Mouse (Mus musculus): ENCODE data around the gene Mylip. TPM values are rescaled to one million over a fixed set of nuclear protein-coding genes. Genes with fewer than 3 reads are reported as not detected.

Mylip gene
- polyA plus RNA-seq, 1 experiment, result not detected

DNA sequence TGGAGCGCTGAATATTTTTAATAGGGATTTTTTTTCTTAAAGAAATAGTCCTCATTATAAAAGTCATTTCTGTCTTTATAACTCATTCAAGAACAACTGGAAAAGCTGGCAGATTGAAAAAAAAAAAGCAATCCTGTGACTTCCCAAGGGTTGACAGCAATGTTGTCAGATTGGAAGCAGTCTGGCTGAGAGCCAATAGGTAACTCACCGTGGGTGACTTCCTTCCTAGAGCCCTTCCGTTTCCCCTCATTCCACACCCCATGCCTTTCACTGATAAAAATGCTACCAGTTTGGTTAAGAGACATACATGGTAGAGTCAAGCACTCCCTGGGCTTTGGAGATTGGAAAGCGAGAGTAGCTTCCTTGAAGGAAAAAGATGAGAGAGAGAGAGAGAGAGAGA lies 21.4 kb downstream of the Mylip start:
- no peak for TF ChIP-seq POLR2A (IDR thresholded peaks at IDR 0.05; ENCODE audit: insufficient read depth, low read depth, low read length)
- TF ChIP-seq CTCF (IDR thresholded peaks at IDR 0.05; ENCODE audit: insufficient read depth, low read depth, low read length), result no peak
- WGBS, result 81% methylated on average over 4 of the region's 4 CpGs
- Histone ChIP-seq H3K27ac (ENCODE audit: insufficient read depth, low read depth, low read length) (no peak overlapping the region), H3K4me1 (ENCODE audit: control insufficient read depth, insufficient read depth, low read length) (no peaks in the 10 kb centered on the region), H3K4me3 (ENCODE audit: insufficient read depth, low read depth, low read length) (no peak overlapping the region)

DNA sequence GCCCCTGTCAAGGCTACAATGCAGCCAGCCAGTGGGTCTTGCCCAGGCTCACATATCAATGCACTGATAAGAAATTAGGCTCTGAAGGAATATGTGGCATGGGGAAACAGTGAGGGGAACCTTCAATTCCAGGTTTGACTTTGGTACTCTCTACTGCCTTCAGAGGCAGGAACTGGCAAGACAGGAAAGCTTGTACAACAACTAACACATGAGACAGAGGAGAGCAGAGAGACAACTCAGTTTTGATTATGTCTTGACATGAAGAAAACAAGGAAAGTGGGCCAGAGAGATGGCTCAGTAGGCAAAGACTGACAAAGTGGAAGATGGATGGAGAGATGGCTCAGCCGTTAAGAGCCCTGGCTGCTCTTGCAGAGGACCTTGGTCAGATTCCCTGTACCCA lies 23.5 kb downstream of the Mylip start:
- WGBS, result 100% methylated on average over 1 of the region's 1 CpGs
- no peak for TF ChIP-seq POLR2A (IDR thresholded peaks at IDR 0.05; ENCODE audit: insufficient read depth, low read depth, low read length)
- TF ChIP-seq CTCF (IDR thresholded peaks at IDR 0.05; ENCODE audit: insufficient read depth, low read depth, low read length), result no peak
- peaks cover 2% of the 10 kb centered on the region; the same call in 1 of the 2 replicates for H3K4me1 ChIP-seq (ENCODE audit: control insufficient read depth, insufficient read depth, low read length)
- H3K27ac ChIP-seq (ENCODE audit: insufficient read depth, low read depth, low read length), result no peak overlapping the region
- no peak overlapping the region for H3K4me3 ChIP-seq (ENCODE audit: insufficient read depth, low read depth, low read length)

DNA sequence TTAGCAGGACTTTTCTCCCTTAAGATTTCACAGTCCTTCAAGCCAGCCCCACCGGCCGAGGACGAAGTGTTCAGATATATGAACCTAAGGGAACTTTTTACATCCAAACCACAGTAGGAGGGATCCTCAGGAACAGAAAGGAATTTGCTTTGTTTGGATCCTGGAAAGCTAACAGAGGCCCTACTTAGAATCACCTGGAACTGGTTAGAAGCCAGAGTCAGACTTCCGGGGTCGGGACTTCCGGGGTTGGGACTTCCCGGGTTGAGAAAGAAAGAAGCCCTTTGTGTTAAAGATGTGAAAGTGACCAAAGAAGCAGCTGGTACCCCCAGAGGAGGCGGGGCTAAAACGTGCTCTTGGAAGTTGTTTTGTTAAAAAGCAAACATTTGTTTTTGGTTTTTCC lies 24.5 kb downstream of the Mylip start:
- Histone ChIP-seq H3K27ac (ENCODE audit: insufficient read depth, low read depth, low read length) (no peak overlapping the region), H3K4me1 (ENCODE audit: control insufficient read depth, insufficient read depth, low read length) (peaks cover 2% of the 10 kb centered on the region; the same call in 1 of the 2 replicates), H3K4me3 (ENCODE audit: insufficient read depth, low read depth, low read length) (no peak overlapping the region)
- WGBS, result 68% methylated on average over 9 of the region's 9 CpGs
- TF ChIP-seq CTCF (IDR thresholded peaks at IDR 0.05; ENCODE audit: insufficient read depth, low read depth, low read length), result no peak
- TF ChIP-seq POLR2A (IDR thresholded peaks at IDR 0.05; ENCODE audit: insufficient read depth, low read depth, low read length), result no peak

DNA sequence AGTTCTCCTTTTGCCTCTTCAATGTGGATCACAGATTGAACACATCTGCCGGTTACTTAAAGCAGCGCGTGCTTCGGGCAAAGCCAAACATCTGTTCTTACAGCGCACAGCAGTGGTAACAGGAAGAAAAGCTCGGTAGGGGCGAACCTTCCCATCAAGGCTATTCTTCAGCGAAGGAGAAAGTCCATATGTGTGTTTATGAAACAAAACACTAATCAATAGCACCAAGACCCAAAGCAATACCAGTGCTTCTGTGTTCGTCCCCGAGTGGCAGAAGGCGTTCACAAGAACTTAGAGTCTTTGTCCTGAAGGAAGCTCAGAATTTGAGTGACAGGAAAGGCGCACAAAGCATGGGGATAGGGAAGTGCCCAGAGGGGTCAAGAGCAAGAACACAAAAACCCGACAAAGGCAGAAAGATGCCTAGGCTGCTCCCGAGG lies 27.1 kb downstream of the Mylip start:
- 22% methylated on average over 14 of the region's 14 CpGs for WGBS
- TF ChIP-seq CTCF (IDR thresholded peaks at IDR 0.05; ENCODE audit: insufficient read depth, low read depth, low read length) (no peak), POLR2A (IDR thresholded peaks at IDR 0.05; ENCODE audit: insufficient read depth, low read depth, low read length) (no peak)
- Histone ChIP-seq H3K4me3 (ENCODE audit: insufficient read depth, low read depth, low read length) (no peak overlapping the region), H3K4me1 (ENCODE audit: control insufficient read depth, insufficient read depth, low read length) (peaks cover 2% of the 10 kb centered on the region; the same call in 1 of the 2 replicates), H3K27ac (ENCODE audit: insufficient read depth, low read depth, low read length) (no peak overlapping the region)

DNA sequence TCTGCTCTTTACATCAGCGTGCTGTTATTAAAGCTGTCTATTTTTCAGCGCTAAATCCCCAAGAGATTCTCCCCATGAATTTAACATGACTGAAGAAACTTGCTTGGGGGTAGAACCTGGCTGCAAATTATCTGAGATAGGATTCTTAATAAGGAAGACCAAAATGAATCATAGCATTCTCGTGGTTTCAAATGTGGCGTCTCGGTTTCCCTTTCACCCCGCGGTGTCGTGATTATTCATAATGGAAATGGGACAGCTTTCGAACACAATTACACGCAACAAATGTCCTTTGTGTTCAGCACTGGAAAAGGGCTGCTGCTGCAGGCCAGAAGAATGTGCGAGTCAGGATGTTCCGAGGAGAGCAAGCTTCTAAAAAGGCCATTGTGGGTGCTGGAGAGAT lies 29.4 kb downstream of the Mylip start:
- peaks cover 5% of the 10 kb centered on the region; the same call in 1 of the 2 replicates for H3K4me1 ChIP-seq (ENCODE audit: control insufficient read depth, insufficient read depth, low read length)
- no peak overlapping the region for H3K4me3 ChIP-seq (ENCODE audit: insufficient read depth, low read depth, low read length)
- WGBS, result 72% methylated on average over 12 of the region's 12 CpGs
- no peak for TF ChIP-seq CTCF (IDR thresholded peaks at IDR 0.05; ENCODE audit: insufficient read depth, low read depth, low read length)
- TF ChIP-seq POLR2A (IDR thresholded peaks at IDR 0.05; ENCODE audit: insufficient read depth, low read depth, low read length), result no peak
- H3K27ac ChIP-seq (ENCODE audit: insufficient read depth, low read depth, low read length), result no peak overlapping the region

DNA sequence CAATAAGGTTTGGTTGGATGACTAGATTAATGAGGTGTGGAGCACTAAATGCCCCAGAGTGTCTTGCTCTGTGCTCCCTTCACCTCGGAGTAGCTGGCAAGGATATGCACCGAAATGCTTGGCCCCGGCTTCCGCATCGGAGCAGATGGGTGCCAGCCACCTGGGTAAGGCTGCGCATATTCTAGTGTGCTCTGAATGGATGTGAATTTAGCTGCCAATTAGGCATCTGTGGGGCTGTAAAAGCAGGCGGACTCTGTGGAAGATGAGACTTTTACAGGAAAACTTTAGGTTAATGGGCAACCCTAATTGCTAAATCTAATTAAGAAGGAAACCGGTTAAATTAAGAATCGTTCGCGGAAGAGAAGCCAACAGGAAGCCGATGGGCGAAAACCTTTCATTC lies 32.7 kb downstream of the Mylip start:
- Histone ChIP-seq H3K27ac (ENCODE audit: insufficient read depth, low read depth, low read length) (no peak overlapping the region), H3K4me1 (ENCODE audit: control insufficient read depth, insufficient read depth, low read length) (0 out of 2 replicates have a peak, but pooled peaks cover 2% of the 10 kb centered on the region), H3K4me3 (ENCODE audit: insufficient read depth, low read depth, low read length) (no peak overlapping the region)
- 47% methylated on average over 13 of the region's 13 CpGs for WGBS
- TF ChIP-seq POLR2A (IDR thresholded peaks at IDR 0.05; ENCODE audit: insufficient read depth, low read depth, low read length), result no peak
- no peak for TF ChIP-seq CTCF (IDR thresholded peaks at IDR 0.05; ENCODE audit: insufficient read depth, low read depth, low read length)

DNA sequence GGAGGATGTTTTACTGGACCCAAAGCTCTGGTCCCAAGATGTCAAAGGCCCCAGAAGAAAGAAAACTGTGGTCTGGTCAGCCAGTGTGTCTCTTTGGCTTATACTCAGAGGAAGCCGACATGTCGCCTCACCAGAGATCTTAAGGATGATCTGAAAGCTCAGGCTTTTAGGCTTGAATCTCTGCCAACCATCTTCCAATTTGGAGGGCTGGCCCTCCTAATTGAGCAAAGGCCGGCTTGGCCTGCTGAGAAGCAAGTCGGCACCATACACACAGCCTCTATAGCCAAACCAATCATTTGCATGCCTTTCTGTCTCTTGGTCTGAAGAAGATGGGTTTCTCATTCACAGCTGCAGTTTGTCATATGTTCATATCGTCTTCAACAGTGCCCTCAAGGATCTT lies 33.2 kb downstream of the Mylip start:
- H3K27ac ChIP-seq (ENCODE audit: insufficient read depth, low read depth, low read length), result no peak overlapping the region
- 0 out of 2 replicates have a peak, but pooled peaks cover 2% of the 10 kb centered on the region for H3K4me1 ChIP-seq (ENCODE audit: control insufficient read depth, insufficient read depth, low read length)
- no peak for TF ChIP-seq POLR2A (IDR thresholded peaks at IDR 0.05; ENCODE audit: insufficient read depth, low read depth, low read length)
- TF ChIP-seq CTCF (IDR thresholded peaks at IDR 0.05; ENCODE audit: insufficient read depth, low read depth, low read length), result no peak
- WGBS, result 61% methylated on average over 5 of the region's 5 CpGs
- no peak overlapping the region for H3K4me3 ChIP-seq (ENCODE audit: insufficient read depth, low read depth, low read length)

DNA sequence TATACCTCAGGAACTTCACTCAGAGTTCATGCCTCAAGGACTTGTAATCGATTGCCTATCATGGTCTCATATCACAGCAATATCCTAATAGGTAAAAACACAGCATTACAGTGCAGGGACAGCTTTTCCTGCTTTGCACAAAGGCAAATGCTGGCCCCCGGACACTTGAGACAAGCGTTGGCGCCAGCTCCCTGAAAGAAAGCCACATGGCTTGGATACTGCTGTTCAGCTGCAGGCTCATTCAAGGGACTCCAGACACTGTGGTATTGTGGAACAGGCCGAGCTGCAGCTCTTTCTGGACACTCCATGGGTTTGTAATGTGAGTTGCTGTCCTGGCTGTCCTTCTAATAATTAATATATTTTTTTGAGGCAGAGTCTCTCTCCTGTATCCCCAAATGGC lies 34.4 kb downstream of the Mylip start:
- TF ChIP-seq CTCF (IDR thresholded peaks at IDR 0.05; ENCODE audit: insufficient read depth, low read depth, low read length), result no peak
- no peak for TF ChIP-seq POLR2A (IDR thresholded peaks at IDR 0.05; ENCODE audit: insufficient read depth, low read depth, low read length)
- 0 out of 2 replicates have a peak, but pooled peaks cover 2% of the 10 kb centered on the region for H3K4me1 ChIP-seq (ENCODE audit: control insufficient read depth, insufficient read depth, low read length)
- 77% methylated on average over 5 of the region's 5 CpGs for WGBS
- H3K4me3 ChIP-seq (ENCODE audit: insufficient read depth, low read depth, low read length), result no peak overlapping the region
- H3K27ac ChIP-seq (ENCODE audit: insufficient read depth, low read depth, low read length), result no peak overlapping the region

DNA sequence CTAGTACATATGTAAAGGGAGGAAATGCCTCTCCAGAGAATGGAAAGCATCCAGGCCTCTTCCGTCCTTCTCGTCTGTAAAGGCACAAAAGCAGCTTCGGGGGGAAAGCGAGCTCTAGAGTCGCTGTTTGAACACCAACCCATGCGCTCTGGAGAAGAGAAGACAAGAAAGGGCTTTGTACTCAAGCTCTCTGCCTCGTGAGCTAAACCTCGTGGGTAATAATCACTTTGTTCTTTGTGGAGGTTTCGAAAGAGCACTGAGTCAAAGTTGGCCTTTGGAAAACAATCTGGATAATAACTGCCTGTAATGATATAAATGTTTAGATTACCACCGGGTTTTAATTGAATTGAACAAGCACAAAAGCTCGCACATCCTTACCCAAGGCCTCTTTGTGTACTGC lies 39.7 kb downstream of the Mylip start:
- 23% methylated on average over 11 of the region's 11 CpGs for WGBS
- H3K4me1 ChIP-seq (ENCODE audit: control insufficient read depth, insufficient read depth, low read length), result peaks cover 5% of the 10 kb centered on the region; the same call in 1 of the 2 replicates
- H3K27ac ChIP-seq (ENCODE audit: insufficient read depth, low read depth, low read length), result no peak overlapping the region
- H3K4me3 ChIP-seq (ENCODE audit: insufficient read depth, low read depth, low read length), result no peak overlapping the region
- TF ChIP-seq POLR2A (IDR thresholded peaks at IDR 0.05; ENCODE audit: insufficient read depth, low read depth, low read length), result no peak
- no peak for TF ChIP-seq CTCF (IDR thresholded peaks at IDR 0.05; ENCODE audit: insufficient read depth, low read depth, low read length)

DNA sequence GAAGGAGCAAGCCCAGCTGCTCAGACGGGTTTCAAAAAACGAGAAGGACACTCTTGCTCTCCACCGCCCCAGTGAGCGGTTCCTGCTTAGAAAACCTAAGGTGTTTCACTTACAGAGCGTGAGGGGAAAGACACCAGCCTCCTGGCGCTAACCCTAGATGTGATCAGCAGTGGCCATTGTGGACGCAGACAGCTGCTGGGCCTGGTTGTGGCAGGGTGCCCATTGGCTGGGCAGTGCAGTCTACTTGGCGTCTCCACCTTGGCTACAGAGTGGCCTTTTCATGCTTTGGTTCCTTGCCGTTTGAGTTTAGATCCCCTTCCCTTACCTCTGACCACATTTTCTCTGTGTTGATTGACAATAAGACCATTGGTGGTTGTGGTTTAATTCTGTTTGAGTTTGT lies 47.6 kb downstream of the Mylip start:
- H3K27ac ChIP-seq (ENCODE audit: insufficient read depth, low read depth, low read length), result no peak overlapping the region
- H3K4me3 ChIP-seq (ENCODE audit: insufficient read depth, low read depth, low read length), result no peak overlapping the region
- WGBS, result 79% methylated on average over 9 of the region's 9 CpGs
- TF ChIP-seq POLR2A (IDR thresholded peaks at IDR 0.05; ENCODE audit: insufficient read depth, low read depth, low read length), result no peak
- TF ChIP-seq CTCF (IDR thresholded peaks at IDR 0.05; ENCODE audit: insufficient read depth, low read depth, low read length), result no peak
- H3K4me1 ChIP-seq (ENCODE audit: control insufficient read depth, insufficient read depth, low read length), result no peaks in the 10 kb centered on the region

Data from olfactory bulb, adult 2 months (tissue).